Mouse (Mus musculus) central nervous system, embryonic 11.5 days (tissue): Measurements from ENCODE around the gene Cxcl1. TPM values are rescaled to one million over a fixed set of nuclear protein-coding genes. Genes with fewer than 3 reads are reported as not detected.

ENCODE experiments used
- polyA plus RNA-seq: library from polyadenylated mRNA; depleted of rRNA; stranded (reverse); fragments of >200 nt; gene quantifications from 2 replicates; pipeline ENCODE4 v1.2.3, GENCODE M21; 2012; rRNA removed

The Cxcl1 gene
- polyA plus RNA-seq, result 0.07 and 0.22 TPM in 2 replicates

GRCm38 (mm10) chr5:90890519-90891463 is at the start of gene Cxcl1:
Gene Cxcl1, plus strand, starts transcription at chr5:90891241.

GRCm38 (mm10) chr5:90903339-90904020 is 12.4 kb downstream of the Cxcl1 start, which contains the start of gene Cxcl2:
Gene Cxcl2, plus strand, starts transcription at chr5:90903871.

GRCm38 (mm10) chr5:90930971-90931851 is 40.2 kb downstream of the Cxcl1 start, which contains the start of gene Mthfd2l:
Gene Mthfd2l, plus strand, starts transcription at chr5:90931117.

Other genes with a start within 250 kb of the Cxcl1 start
- gene Cxcl5, start 131.9 kb upstream of the Cxcl1 start, polyA plus RNA-seq, result 0.25 and 0.40 TPM in 2 replicates
- 15.5 and 22.9 TPM in 2 replicates for gene Ppbp, start 122.7 kb upstream of the Cxcl1 start, polyA plus RNA-seq
- gene Pf4, start 118.8 kb upstream of the Cxcl1 start, polyA plus RNA-seq, result 74.4 and 173 TPM in 2 replicates
- 0.04 TPM in 1 of 2 replicates, not detected in the other for gene Cxcl3, start 105.1 kb upstream of the Cxcl1 start, polyA plus RNA-seq
- 0.25 TPM in 1 of 2 replicates, not detected in the other for gene Cxcl15, start 96.7 kb upstream of the Cxcl1 start, polyA plus RNA-seq
- not detected in 2 replicates for gene Cxcl2, start 12.6 kb downstream of the Cxcl1 start, polyA plus RNA-seq
- 32.9 and 63.3 TPM in 2 replicates for gene Mthfd2l, start 39.9 kb downstream of the Cxcl1 start, polyA plus RNA-seq
- 0.18 and 0.27 TPM in 2 replicates for gene Epgn, start 136.2 kb downstream of the Cxcl1 start, polyA plus RNA-seq
- gene Ereg, start 183.4 kb downstream of the Cxcl1 start, polyA plus RNA-seq, result 0.10 TPM in 1 of 2 replicates, not detected in the other
- 0.05 TPM in 1 of 2 replicates, not detected in the other for gene Areg, start 248.4 kb downstream of the Cxcl1 start, polyA plus RNA-seq